Mouse (Mus musculus): ENCODE data around the gene Cdc45. TPM values are rescaled to one million over a fixed set of nuclear protein-coding genes. Genes with fewer than 3 reads are reported as not detected.

Cdc45 gene
- total RNA-seq, 2 experiments from 2014 or later = 12.9 to 14.6 TPM

DNA sequence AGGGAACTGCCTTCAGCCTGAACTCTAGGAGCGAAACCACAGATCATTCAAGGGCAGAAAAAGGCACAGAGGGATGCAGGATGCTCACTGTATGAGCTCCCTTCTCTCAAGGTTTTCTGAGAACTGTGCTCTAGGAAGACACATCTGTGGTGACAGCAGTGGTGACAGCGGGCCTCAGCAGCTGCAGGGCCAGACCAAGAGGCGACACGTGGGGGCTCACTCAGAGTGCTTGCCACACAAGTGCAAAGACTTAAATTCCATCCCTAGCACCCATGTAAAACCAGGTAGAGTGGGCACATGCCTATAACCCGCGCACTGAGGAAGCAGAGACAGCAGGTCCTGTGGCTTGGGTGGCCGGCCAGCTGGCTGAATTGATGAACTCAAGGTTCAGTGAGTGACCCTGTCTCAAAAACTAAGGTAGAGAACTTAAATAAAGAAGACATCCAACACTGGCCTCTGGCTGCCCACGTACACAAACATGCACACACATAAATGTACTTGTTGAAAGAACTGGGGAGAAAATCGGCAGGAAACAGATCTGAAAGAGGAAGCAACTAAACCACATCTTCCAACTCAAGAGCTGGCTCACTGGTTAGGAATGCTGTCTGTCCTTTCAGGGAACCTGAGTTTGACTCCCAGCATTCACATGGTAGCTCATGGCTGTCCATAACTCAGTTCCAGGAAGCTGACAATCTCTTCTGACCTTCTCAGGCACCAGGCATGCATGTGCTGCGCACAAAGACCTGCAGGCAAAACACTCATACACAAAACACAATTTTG lies 23.0 kb downstream of the Cdc45 start:
- no peak for DNase-seq

DNA sequence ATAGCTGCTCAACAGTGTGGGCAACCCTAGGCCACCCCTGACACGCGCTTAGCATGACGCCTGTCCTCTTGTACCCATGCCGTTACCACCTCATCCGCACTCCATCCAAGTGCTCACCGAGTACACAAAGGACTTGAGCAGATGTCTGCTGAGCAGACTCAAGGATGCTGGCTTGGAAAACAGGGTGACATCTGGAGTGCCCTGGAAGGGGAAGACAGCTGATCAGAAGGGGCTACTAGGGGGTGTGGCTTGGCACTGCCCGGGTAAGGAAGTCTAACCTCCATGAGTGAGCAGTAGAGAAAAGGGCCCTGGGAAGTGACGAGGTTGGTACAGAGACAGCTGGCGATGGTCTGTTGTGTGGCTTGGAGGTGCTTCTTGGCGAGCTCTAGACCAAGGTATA lies 25.1 kb downstream of the Cdc45 start:
- DNase-seq = no peak

DNA sequence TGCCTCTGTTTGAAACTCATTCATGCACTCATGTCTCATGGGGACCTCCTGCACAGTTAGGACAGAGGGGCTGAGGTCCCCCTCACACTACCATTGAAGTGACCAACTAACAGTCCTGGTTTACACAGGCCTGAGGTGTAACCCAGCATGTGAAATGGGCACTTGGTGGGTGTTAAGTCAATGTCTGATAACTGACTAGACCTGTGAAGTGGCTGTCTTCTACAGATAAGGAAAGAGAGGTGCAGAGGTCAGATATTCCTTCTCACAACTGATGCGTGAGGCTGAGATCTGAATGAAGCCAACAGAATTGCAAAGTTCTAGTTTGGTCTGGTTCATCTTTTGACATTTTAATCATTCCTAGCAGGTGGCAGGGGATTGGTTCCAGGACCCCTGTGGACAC lies 26.3 kb downstream of the Cdc45 start:
- no peak for DNase-seq

DNA sequence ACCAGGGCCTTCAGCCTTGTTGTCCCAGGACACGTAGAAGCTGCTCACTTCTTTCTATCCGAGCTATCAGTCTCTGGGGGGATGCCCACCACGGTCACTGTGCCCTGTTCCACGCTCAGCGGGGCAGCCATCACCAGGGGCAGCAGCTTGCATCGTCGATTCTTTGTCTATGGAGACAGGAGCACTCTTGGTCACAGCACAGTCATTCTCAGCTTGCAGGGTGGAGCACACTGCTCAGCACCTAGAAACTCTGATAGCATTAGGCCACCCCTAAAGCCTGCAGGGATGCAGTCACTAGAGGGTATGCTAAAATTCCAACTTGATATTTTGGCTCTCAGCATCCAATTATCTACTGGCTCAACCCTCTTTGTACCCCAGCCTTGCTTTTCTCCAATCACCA lies 26.8 kb downstream of the Cdc45 start:
- no peak for DNase-seq

DNA sequence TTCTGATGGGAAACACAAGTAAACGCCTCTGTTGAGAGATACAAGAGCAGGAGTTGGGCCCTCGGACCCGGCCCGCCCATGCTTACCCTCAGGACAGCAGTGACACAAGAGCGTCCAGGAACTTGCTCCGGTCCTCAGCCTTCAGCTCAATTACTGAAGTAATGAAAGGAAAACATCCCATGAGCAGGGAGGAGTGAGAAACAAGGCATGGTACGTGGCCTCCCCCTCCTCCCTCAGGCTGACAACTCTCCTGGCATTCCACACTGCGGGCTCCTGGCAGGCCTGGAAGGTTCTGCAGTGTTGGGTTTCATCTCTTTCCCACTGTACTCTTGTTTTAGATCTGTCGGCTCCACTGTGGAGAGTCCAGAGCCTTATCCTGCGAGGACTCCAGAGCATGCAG lies 30.0 kb downstream of the Cdc45 start:
- DNase-seq = no peak

DNA sequence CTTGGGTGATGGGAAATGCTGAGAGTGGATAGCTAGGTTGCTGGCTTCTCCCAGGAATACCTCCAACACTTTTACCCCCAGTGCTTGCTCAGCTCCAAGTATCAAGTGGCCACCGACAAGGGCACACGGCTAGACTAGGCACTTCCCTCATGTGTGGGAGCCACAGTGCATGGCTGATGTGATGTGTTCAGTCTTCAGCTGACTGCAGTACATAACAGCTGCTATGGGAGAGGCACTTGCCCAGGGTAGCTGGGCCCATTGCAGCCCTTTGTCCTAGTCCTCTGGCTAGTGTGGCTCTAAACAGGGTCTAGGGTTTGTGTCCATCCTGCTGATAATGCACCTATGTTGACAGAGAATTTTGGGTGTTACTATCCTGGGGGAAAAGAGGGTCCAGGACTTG lies 33.3 kb downstream of the Cdc45 start:
- no peak for DNase-seq

DNA sequence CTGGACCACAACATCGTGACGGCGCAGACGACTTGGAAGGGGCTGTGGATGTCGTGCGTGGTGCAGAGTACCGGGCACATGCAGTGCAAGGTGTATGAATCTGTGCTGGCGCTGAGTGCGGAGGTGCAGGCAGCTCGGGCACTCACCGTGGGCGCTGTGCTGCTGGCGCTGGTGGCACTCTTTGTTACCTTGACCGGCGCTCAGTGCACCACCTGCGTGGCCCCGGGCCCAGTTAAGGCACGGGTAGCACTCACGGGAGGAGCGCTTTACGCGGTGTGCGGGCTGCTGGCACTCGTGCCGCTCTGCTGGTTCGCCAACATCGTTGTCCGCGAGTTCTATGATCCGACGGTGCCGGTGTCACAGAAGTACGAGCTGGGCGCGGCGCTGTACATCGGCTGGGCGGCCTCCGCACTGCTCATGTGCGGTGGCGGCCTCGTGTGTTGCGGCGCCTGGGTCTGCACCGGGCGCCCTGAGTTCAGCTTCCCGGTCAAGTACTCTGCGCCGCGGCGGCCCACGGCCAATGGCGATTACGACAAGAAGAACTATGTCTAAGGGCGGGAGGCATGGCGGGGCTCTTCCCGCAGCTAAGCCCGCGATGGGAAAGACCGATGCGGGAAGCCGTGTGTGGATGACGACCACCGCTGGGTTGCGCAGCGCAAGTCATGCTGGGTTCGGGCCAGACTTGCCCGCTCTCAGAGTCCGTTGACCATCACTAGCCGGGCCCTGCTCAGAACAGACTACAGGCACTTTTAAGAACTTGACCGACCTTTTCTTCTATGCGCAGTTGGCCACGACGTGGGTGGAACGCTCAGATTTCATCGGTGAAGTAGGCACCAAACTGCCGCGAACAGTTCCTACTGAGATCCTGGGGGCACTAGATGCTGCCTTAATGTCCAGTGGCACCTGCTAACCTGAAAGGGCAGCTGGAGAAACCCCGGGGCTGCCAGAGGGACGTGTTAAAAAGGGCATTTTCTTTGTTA lies 34.4 kb downstream of the Cdc45 start:
- DNase-seq = peak; percentile 49

DNA sequence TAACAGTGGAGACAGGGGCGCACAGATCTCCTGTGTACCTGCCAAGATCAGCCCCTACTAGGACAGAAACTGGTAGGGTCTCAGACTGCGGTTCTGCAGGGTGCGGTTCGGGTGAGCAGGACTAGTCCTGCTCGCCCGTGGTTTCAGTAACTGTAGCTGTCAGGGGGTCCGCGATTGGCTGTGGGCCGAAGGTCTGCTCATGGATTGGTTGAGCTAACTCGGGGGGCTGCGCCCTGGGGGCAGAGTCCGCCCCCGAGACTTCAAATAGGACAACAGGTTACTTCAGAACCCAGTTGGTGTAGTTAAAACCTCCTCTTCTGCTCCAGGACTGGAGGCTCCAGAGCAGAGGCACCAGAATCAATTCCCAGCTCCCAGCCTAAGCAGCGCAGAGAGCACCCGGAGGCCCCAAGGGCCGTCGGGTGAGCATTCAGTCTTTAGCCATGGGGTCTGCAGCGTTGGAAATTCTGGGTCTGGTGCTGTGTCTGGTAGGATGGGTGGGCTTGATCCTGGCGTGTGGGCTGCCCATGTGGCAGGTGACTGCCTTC lies 35.2 kb downstream of the Cdc45 start, which contains the start of gene Cldn5:
TSS of gene Cldn5 (plus strand) at position 292 of the 545 bp plus-strand sequence.
- DNase-seq = peak; percentile 58

DNA sequence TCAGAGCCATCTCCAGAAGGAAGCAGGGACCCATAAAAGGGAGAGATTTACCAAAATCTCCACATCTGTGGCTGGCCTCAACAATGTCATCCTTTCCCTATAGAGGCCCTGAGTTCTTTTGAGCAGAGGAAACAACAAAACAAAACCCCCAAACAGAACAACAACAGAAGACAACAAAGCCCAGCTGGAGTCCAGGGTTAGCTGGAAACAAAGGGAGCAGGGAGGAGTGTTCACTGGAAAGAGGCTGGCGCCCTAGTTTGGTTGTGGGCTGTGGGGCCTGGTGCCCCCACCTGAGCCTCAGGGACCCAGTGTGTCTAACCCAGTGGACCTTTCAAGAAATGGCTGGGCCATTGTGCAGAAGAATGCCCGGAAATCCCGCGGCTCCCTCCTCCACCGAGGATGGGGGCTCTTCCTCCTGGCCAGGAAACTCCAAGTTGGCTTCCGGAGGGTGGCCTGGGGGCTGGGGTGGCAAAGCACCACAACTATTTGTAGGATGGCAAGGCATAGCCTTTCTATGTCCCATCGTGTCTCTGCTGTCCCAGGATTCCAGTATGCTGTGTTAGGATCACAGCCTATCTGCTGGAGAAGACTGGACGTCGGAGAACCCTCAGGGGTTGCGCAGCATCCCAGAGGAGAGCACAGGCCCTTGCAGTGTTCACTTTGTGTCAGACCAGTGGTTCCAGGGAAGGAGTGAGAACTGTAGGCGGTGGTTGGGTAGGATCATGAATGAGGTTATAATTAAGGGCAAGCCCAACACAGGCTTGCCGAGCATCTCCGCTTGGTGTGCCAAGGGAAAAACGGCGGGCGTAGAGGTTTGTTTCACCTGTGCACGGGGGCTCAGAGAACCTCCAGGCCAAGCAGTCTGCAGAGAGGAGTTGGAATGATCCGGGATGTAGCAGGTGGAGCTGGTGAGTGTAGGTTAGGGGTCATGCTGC lies 35.9 kb downstream of the Cdc45 start:
- DNase-seq = peak; percentile 49

DNA sequence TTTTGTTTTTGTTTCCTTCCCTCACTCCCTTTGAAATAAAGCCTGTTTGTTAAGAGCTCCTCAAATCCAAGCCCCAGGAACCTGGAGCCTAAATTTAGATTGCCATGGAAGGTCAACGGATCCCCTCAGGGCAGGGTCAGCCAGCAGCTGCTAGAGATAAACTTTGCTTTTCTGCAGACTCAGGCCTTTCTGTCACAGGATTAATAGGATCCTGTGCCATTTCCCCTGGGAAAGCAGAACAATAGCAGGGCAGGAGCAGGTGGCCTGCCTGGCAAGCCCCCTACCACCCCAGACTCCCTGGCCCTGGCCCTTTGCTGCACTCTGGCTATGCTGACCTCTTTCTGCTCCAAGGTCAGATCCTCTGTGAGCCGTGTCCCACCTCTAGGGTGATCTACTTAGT lies 37.9 kb downstream of the Cdc45 start:
- no peak for DNase-seq

DNA sequence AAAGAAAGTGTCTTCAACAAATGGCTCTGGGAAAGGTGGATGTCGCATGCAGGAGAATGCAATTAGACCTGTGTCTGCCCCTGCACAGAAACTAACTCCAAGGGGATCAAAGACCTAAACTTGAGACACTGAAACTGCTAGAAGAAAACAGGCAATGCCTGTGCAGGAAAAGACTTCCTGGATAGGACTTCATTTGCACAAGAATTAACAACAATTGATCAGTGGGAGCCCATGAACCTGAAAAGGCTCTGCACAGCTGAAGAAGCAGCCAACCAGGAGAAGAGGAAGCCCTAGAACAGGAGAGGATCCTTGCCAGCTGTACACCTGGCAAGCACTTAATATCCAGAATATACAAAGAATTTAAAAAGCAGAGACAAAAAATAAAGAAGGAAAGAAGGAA lies 42.3 kb downstream of the Cdc45 start:
- DNase-seq = no peak

DNA sequence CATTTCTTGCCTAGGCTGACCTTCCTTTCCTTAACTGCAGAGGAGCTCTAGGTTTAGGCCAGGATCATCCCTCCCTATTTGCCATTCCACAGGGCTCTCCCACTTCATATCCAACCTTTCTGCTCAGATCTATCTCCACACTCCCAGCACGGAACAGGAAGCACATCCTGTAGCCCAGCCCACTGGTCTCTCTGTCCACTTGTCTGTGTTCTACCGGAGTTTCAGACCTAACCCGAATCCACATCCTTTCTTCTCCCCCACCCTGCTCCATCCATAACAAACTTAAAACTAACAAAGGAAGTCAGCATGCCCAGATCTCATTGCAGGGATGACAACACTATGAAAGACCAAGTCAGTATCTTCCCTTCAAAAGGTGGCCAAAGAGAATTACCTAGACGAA lies 45.4 kb downstream of the Cdc45 start:
- DNase-seq = no peak

DNA sequence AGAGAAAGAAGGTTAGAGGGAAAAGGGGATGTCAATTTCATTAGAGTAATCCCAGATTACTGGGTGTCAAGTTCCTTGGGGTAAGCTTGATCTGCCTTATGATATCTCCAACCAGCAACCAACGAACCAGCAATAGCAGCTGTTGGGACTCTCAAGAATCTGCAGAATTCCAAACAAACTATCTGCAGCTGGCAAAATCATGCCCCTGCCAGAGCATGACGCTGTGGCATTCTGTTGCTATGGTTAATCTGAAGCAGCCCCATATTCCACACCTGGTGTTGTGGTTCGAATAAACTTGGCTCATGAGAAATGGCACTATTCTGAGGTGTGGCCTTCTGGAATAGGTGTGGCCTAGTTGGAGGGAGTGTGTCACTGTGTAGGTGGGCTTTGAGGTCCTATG lies 48.8 kb downstream of the Cdc45 start:
- no peak for DNase-seq

DNA sequence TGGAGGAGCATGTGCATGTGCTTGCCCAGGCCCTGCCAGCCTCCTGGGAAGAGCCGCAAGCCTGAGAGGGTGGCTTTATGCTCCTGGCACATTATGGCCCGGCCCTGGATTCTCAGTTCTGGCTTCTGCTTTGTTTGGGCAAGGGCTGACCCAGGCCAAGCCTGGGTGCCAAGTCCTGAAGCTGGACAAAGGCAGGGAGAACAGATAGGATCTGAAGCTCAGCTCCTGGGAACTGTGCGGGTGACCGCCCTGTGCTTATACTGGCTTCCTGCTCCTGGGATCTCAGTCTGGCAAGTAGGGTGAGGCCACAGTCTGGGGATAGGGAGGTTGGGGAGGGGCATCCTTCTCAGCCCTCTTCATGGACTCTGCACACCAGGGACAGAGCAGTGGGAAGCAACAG lies 50.1 kb downstream of the Cdc45 start:
- DNase-seq = no peak

DNA sequence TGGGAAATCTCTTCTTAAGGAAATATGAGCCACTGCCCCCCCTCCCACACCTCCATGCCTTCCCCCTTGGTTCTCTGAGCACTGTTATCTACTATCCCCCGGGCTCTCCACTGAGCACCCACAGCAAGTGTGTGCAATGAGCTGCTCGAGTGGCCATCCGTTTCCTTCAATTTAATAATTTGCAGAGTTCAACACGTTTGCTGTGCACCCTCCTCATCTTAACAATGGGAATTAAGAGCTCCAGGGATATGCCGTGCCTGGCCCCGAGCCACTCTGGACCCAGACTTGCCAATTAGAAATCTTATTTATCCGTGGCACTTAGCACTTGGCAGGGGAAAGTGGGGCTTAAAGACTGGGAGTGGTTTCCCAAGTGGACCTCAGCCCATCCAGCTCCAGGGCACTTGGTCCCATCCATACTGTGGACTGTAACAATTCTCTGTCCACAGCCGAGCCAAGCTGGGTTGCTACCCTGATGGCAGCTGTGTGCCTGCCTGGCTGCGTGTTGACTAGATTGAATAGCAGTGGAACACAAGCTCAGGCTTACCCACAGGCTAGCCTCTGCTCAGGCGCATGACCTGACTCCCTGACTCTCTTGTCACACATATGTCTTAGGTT lies 59.8 kb downstream of the Cdc45 start:
- no peak for DNase-seq

DNA sequence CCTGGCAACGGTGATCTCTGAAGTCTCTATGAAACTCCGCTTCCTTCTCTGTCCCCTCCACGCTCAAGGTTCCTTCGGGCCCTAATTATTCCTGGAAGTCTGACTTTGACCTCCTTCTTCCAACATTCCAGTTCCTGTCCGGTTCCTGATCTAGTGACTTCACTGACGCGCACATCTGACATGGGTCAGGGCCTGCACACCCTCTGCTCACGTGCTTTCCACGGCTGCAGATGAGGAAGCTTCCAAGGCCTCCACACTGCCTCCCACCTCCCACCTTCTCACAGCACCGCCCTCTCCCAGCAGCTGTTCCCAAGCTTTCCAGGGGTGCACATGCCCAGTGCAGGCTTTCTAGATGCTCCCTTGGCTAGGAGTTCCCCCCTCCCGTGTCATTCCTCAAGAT lies 60.7 kb downstream of the Cdc45 start:
- no peak for DNase-seq

DNA sequence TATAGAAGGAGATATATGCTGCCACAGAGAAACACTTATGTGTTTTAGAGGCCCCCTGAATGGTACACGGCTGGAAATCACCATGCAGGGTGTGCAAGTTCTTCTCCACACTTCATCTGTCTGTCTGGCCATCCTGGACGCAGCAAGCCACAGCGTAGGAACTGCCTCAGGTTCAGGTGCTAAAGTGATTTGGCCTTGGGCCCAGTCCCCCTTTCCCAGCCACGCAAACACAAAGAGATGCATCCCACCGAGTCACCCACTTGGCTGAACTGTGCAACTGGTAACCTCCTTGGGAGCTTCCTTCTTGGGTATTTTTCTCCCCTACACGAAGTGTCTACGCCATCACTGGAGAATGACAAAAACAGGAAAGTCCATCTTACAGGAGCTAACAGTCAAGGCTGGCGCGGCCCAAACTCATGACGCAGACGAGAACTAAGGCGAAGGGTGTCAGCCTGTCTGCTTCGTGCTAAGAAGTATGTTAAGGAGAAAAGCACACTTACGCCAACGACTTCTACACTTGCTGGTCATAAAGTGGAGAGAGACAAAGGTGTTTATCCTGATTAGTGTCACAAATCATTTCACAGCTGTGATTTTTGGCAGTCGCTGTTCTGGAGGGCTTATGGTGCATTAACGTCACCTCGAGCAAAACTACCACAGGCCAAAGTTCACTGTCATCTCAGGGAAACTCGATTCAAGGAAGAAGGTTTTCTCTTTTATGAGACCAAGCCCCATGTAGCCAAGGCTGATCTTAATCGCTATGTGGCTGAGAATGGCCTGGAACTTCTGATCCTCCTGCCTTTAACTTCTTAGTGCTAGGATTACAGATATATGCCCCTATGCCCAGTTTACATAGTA lies 65.3 kb downstream of the Cdc45 start:
- no peak for DNase-seq

DNA sequence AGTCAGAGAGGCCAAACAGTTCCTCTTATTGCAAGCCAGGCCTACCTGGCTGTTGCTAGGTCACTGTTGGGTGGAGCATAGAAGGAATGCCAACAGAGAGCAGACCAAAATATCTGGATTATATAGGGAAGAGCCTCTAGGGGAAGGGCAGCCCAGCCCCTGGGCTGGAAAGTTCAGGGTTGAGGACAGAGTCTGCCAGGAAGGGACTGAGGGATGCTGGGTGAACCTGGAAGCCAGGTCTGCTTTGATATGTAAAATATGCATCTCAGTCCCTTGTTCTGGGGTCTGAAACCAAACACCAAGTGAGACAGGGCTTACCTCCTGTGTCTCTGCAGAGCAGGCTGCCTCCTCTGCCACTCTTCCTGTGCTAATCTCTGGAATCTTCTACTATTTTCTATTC lies 73.5 kb downstream of the Cdc45 start:
- DNase-seq = no peak

DNA sequence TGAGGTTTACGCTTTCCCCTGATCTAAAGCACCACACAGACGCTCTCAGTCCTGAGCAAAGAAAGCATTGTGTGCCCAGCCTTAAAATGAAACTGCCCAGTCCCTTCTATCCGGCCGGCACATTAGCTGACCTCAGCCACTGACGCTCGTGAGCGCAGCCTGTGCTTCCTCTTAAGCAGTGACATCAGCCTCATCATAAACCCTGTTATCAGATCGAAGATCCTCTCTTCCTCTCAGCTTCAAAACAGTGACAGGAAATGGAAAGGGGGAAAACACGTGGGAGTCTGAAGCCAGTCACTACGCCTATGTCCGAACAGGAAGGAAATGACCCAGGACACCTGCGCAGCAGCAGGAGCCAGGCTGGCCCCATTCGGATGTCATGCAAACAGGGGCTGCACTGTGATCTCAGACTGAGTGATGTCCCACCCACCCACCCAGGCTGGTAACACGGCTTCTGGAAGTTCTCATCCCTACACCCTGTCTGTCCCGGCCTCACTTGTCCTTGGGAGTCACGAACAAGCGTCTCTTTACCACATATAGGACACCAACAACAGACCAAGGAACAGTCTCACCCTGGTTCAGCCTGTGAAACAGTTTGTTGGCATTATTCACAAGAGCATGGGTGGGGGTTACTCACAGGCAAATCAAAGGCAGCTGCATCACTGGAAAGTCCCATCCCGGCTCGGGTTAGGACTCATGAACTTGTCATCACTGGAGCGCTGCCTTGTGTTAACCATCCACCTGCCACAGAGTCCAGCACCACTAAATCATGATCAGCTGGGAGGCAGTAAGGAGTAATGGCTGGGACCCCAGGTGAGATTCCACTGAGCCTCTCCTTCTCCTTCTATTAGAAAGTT lies 78.5 kb downstream of the Cdc45 start:
- peak; percentile 40 for DNase-seq
